Mouse (Mus musculus): ENCODE results near the gene Gpr45. TPM values are rescaled to one million over a fixed set of nuclear protein-coding genes. Genes with fewer than 3 reads are reported as not detected.
A peak's percentile ranks its signal among the peaks of the same experiment; 100 is the strongest.

The Gpr45 gene
- polyA plus RNA-seq, 1 experiment from 2014 or later: 12.4 TPM

- ATAC-seq (ENCODE audit: low FRiP score, low read depth): peak; percentile 35; the same call in 1 of the 2 replicates
- 0 out of 2 replicates have a peak, but pooled peaks cover 3% of the 10 kb centered on the region for H3K4me1 ChIP-seq (replicated peaks)
- no peak overlapping the region for H3K27ac ChIP-seq (replicated peaks)
- H3K4me2 ChIP-seq: no peak overlapping the region
- H3K4me3 ChIP-seq: no peak overlapping the region
- no peak overlapping the region for H3K9ac ChIP-seq
- H3K36me3 ChIP-seq: peaks cover 53% of the 10 kb centered on the region
- H3K9me3 ChIP-seq: no peaks in the 10 kb centered on the region
- H3K27me3 ChIP-seq: no peaks in the 10 kb centered on the region
- 87% methylated on average over 5 of the region's 5 CpGs for WGBS
Measured at GRCm38 (mm10) chr1:43051903-43052302, 99.2 kb downstream of the Gpr45 start.

- no peaks in the 10 kb centered on the region for H3K9me3 ChIP-seq
- no peak overlapping the region for H3K4me2 ChIP-seq
- no peaks in the 10 kb centered on the region for H3K27me3 ChIP-seq
- no peak overlapping the region for H3K4me3 ChIP-seq
- H3K36me3 ChIP-seq: peaks cover 52% of the 10 kb centered on the region
- peak; percentile 94 for ATAC-seq (ENCODE audit: low FRiP score, low read depth)
- no peak overlapping the region for H3K9ac ChIP-seq
- 44% methylated on average over 9 of the region's 9 CpGs for WGBS
- H3K4me1 ChIP-seq (replicated peaks): no peaks in the 10 kb centered on the region
- no peak overlapping the region for H3K27ac ChIP-seq (replicated peaks)
Measured at GRCm38 (mm10) chr1:43065615-43066310, 113.1 kb downstream of the Gpr45 start.

GRCm38 (mm10) chr1:43066573-43066972 is 113.9 kb downstream of the Gpr45 start:
- H3K9me3 ChIP-seq: no peaks in the 10 kb centered on the region
- peaks cover 45% of the 10 kb centered on the region for H3K36me3 ChIP-seq
- H3K27ac ChIP-seq (replicated peaks): no peak overlapping the region
- no peak for ATAC-seq (ENCODE audit: low FRiP score, low read depth)
- H3K4me2 ChIP-seq: no peak overlapping the region
- no peaks in the 10 kb centered on the region for H3K4me1 ChIP-seq (replicated peaks)
- no peaks in the 10 kb centered on the region for H3K27me3 ChIP-seq
- H3K4me3 ChIP-seq: no peak overlapping the region
- WGBS: 95% methylated on average over 8 of the region's 8 CpGs
- no peak overlapping the region for H3K9ac ChIP-seq

DNA sequence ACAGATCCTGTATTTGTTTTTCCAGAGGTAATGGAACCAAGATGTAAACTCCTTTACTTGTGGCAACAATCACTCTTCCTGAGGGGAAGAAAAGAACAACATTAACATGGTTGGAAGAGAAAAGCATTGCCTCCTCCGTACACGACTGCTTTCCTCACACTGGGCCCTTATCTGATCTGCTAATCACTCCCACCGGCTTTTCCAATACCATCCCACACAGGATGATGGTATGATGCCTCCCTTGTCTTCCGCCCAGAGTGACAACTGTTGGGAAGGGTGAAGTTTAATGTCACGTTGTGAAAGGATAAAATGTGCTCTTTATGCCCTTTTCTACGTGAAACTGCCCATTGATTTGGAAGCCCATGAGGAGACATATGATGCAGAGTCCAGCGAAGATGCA is 114.9 kb downstream of the Gpr45 start:
- H3K9ac ChIP-seq: no peak overlapping the region
- H3K27ac ChIP-seq (replicated peaks): no peak overlapping the region
- no peaks in the 10 kb centered on the region for H3K9me3 ChIP-seq
- peaks cover 39% of the 10 kb centered on the region for H3K36me3 ChIP-seq
- H3K4me3 ChIP-seq: no peak overlapping the region
- H3K27me3 ChIP-seq: no peaks in the 10 kb centered on the region
- no peak for ATAC-seq (ENCODE audit: low FRiP score, low read depth)
- no peaks in the 10 kb centered on the region for H3K4me1 ChIP-seq (replicated peaks)
- no peak overlapping the region for H3K4me2 ChIP-seq
- WGBS: 87% methylated on average over 7 of the region's 7 CpGs

DNA sequence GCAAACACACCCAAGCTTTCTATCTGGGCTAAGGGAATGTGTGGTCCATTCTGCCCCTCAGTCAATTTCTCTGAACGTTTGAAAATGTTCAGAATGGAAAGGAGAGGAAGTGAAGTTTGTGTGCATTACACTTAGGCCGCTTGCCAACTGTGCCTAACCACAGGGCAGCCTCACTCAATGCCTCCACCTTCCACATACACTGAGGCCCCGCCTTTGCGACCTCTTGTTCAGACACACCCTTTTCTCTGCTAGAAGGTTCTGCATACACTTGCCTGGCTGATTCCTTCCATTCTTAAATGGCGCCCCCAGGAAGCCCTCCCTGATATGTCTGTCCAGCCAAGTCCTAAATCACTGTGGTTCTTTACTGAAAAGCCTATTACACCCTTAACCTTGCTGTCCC is 118.1 kb downstream of the Gpr45 start:
- 91% methylated on average over 5 of the region's 5 CpGs for WGBS
- Histone ChIP-seq H3K9ac (no peak overlapping the region), H3K4me2 (no peak overlapping the region), H3K4me3 (no peak overlapping the region), H3K9me3 (no peaks in the 10 kb centered on the region), H3K27me3 (no peaks in the 10 kb centered on the region), H3K27ac (replicated peaks) (no peak overlapping the region), H3K4me1 (replicated peaks) (no peaks in the 10 kb centered on the region), H3K36me3 (peaks cover 47% of the 10 kb centered on the region)
- no peak for ATAC-seq (ENCODE audit: low FRiP score, low read depth)

DNA sequence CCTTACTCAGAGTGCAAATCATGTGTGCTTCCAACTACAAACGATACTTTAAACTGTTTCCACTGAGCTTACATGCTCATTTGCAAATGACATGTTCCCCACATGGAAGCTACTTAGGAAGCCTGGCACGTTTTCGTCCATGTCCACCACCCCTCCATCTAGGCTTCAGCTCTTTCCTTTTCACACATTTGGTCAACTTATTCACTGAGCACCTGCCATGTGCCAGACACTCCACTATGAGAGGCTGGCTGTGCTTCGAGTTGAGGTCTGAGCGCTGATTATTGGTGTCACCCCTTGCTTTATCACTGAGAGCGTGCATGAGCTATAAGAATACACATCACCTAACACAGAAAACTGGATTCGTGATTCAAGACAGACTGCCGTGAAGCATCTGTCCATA is 119.4 kb downstream of the Gpr45 start:
- Histone ChIP-seq H3K9me3 (no peaks in the 10 kb centered on the region), H3K36me3 (peaks cover 43% of the 10 kb centered on the region), H3K27me3 (no peaks in the 10 kb centered on the region), H3K27ac (replicated peaks) (no peak overlapping the region), H3K4me3 (no peak overlapping the region), H3K4me2 (no peak overlapping the region), H3K9ac (no peak overlapping the region), H3K4me1 (replicated peaks) (no peaks in the 10 kb centered on the region)
- WGBS: 91% methylated on average over 8 of the region's 8 CpGs
- ATAC-seq (ENCODE audit: low FRiP score, low read depth): no peak

DNA sequence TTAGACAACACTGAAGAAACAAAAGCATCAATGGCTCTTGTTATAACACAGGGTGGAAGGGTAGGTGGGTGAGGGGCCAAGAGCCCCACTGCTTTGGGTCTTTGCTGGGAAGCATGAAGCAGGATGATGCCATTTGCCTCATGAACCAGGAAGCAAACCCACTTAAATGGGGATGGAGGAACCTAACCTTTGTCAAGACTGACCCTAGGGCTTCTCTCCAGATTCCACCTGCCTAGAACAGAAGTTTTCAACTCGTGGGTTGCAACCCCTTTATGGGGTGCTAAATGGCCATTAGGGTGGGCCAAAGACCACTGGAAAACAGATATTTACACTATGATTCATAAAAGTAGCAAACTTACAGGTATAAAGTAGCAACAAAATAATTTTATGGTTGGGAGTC is 119.9 kb downstream of the Gpr45 start:
- Histone ChIP-seq H3K27ac (replicated peaks) (no peak overlapping the region), H3K4me3 (no peak overlapping the region), H3K4me1 (replicated peaks) (no peaks in the 10 kb centered on the region), H3K9me3 (no peaks in the 10 kb centered on the region), H3K36me3 (peaks cover 37% of the 10 kb centered on the region), H3K4me2 (no peak overlapping the region), H3K9ac (no peak overlapping the region), H3K27me3 (no peaks in the 10 kb centered on the region)
- ATAC-seq (ENCODE audit: low FRiP score, low read depth): no peak
- 85% methylated on average over 1 of the region's 1 CpGs for WGBS

- Histone ChIP-seq H3K36me3 (peaks cover 34% of the 10 kb centered on the region), H3K4me2 (no peak overlapping the region), H3K27ac (replicated peaks) (no peak overlapping the region), H3K9ac (no peak overlapping the region), H3K4me1 (replicated peaks) (no peaks in the 10 kb centered on the region), H3K4me3 (no peak overlapping the region), H3K9me3 (no peaks in the 10 kb centered on the region), H3K27me3 (no peaks in the 10 kb centered on the region)
- ATAC-seq (ENCODE audit: low FRiP score, low read depth): 0 out of 2 replicates have a peak, but pooled peaks have one; percentile 43
- WGBS: 86% methylated on average over 2 of the region's 2 CpGs
Measured at GRCm38 (mm10) chr1:43074791-43075190, 122.1 kb downstream of the Gpr45 start.

GRCm38 (mm10) chr1:43078124-43078523 is 125.5 kb downstream of the Gpr45 start:
- H3K27ac ChIP-seq (replicated peaks): no peak overlapping the region
- H3K9ac ChIP-seq: no peak overlapping the region
- no peak overlapping the region for H3K4me2 ChIP-seq
- H3K9me3 ChIP-seq: no peaks in the 10 kb centered on the region
- peaks cover 27% of the 10 kb centered on the region for H3K36me3 ChIP-seq
- H3K27me3 ChIP-seq: no peaks in the 10 kb centered on the region
- no peak overlapping the region for H3K4me3 ChIP-seq
- 84% methylated on average over 2 of the region's 2 CpGs for whole genome bisulfite sequencing
- ATAC-seq (ENCODE audit: low FRiP score, low read depth): no peak
- no peaks in the 10 kb centered on the region for H3K4me1 ChIP-seq (replicated peaks)

DNA sequence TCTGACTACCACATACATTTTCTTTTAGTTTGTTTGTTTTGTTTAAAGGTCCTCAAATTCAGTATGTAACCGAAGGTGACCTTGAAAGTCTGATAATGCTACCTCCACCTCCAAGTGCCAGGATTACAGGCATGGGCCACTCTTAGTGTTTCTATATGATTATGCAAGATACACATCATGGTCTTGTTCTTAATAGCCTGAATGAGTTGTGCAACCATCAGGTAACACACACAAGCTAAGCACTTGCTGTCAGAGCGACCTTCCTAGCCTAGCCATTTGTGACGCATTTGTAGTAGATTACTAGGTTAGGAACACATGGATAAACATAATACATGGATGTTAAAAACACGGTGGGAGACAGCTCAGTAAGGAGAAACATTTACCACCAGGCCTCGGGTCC is 130.3 kb downstream of the Gpr45 start:
- Histone ChIP-seq H3K4me1 (replicated peaks) (no peaks in the 10 kb centered on the region), H3K27ac (replicated peaks) (no peak overlapping the region), H3K9ac (no peak overlapping the region), H3K27me3 (no peaks in the 10 kb centered on the region), H3K36me3 (0 out of 2 replicates have a peak, but pooled peaks cover 3% of the 10 kb centered on the region), H3K4me3 (no peak overlapping the region), H3K9me3 (no peaks in the 10 kb centered on the region), H3K4me2 (no peak overlapping the region)
- no peak for ATAC-seq (ENCODE audit: low FRiP score, low read depth)
- WGBS: 89% methylated on average over 5 of the region's 5 CpGs

Small RNA genes lying within 50 kb of the gene (microRNA-seq; reads per million reads assigned to microRNA genes)
- not detected for gene Gm24001

Other genes starting within 250 kb of the Gpr45 start
- 28.8 and 35.3 TPM in 2 replicates for gene Mrps9, start 101.6 kb upstream of the Gpr45 start, polyA plus RNA-seq (2015; fragmentation: Nextera tagmentation; extraction: Ambion mirVana)
- gene Tgfbrap1, start 145.8 kb downstream of the Gpr45 start, polyA plus RNA-seq (2015; fragmentation: Nextera tagmentation; extraction: Ambion mirVana): 15.1 and 16.4 TPM in 2 replicates
- gene AI597479, start 145.8 kb downstream of the Gpr45 start, polyA plus RNA-seq (2015; fragmentation: Nextera tagmentation; extraction: Ambion mirVana): 41.1 and 42.5 TPM in 2 replicates
- gene Fhl2, start 244.1 kb downstream of the Gpr45 start, polyA plus RNA-seq (2015; fragmentation: Nextera tagmentation; extraction: Ambion mirVana): 26.0 and 26.2 TPM in 2 replicates

Data from hindbrain, embryonic 15.5 days (tissue).